Mouse (Mus musculus) CD4-positive, CD25-positive, alpha-beta regulatory T cell, adult 4 months (primary cell): ENCODE data around the gene Dab2ip. TPM values are rescaled to one million over a fixed set of nuclear protein-coding genes. Genes with fewer than 3 reads are reported as not detected.

Experiments
- ATAC-seq: one replicate; pipeline ENCODE4 v1.8.0; 2017
- polyA plus RNA-seq, 2 experiments: library from polyadenylated mRNA; unstranded; fragments of 100-300 nt; shearing (Covaris generic); gene quantifications; one replicate each; pipeline ENCODE4 v1.2.1; 2017

Dab2ip gene
- polyA plus RNA-seq, 2 experiments from 2014 or later = 0.30 to 0.53 TPM

- no peak for ATAC-seq
These were observed 101.6 kb downstream of the Dab2ip start for GRCm38 (mm10) chr2:35659578-35660194.

- no peak for ATAC-seq
These were observed 102.9 kb downstream of the Dab2ip start for GRCm38 (mm10) chr2:35660953-35661374.

GRCm38 (mm10) chr2:35661454-35662000 lies 103.5 kb downstream of the Dab2ip start:
- ATAC-seq = peak; percentile 87

DNA sequence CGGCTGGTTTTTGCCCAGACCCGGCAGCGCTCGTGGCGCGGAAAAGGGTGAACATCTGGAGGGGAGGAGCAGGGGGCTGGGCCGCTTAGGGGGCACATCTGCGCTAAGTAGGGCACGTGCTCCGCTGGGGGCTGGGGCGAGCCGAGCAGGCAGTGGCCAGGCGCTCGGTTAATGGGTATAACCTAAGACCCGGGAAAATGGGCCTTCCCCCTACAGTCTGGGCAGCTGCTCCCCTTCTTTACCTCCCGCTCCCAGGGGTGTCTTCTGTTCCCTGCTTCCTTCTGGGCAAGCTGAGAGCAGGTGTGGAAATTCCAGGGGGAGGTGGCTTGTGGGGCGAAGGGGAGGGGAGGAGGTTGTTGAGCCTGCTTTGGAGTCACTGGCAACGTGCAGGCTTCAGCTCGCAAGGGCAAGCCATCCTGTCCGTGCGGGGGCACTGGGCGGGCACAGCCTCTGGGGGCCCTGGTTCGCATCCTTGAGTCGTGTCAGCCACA lies 104.0 kb downstream of the Dab2ip start:
- ATAC-seq = no peak

GRCm38 (mm10) chr2:35662738-35663550 lies 104.9 kb downstream of the Dab2ip start:
- no peak for ATAC-seq

DNA sequence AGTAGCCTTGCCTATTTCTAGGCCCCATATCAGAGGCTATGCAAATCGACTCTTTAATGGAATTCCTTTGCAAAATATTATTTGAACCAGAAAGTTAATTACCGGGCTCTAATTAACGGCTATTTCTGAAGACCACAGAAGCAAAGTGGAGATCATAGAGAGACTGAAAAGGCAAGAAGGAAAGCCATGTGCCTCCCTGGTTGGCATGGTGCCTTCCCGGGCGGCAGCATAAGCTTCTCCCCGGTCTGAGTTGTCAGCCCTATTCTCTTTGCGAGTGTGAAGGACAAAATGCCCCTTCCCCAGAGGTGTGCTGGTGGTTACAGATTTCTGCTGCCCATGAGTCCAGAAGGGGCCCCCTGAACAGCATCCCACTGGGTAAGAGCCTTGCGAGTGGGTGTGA lies 109.7 kb downstream of the Dab2ip start:
- ATAC-seq = no peak

DNA sequence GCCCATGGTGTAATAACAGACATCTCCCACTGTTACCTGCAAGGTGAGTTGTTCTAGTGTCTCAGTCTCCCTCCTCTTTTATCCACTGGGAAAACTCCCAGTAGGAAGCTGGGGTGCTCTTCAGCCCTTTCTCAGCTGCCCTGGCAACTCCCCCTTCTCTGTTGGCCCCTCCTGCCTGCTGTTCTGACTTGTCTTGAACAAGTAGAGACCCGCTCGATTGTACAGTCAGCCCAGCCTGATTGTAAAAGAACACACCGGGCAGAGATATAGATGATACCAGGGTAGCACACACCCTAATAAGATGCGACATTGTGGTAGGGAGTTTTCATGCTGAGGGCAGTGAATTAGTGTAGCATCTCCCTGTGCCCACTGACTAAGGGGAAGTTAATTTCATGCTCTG lies 111.2 kb downstream of the Dab2ip start:
- ATAC-seq = no peak

DNA sequence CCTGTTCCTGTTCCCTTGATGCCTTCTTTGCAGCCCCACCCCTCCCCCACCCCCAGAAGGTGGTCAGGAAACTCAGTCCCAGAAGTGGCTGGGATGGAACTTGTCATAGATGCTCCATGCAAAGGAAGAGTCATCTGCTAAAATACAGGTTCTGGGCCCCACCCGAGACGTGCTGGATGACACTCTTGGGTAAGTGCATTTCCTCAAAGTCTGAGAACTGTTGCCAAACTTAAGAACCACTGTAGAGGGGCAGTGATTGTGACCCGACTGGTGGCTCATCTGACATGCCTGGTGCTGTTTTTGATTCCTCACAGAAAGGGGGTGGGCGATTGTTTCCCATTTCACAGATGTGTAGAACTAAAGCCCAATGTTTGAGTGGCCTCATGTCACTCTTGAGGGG lies 111.7 kb downstream of the Dab2ip start:
- ATAC-seq = no peak

DNA sequence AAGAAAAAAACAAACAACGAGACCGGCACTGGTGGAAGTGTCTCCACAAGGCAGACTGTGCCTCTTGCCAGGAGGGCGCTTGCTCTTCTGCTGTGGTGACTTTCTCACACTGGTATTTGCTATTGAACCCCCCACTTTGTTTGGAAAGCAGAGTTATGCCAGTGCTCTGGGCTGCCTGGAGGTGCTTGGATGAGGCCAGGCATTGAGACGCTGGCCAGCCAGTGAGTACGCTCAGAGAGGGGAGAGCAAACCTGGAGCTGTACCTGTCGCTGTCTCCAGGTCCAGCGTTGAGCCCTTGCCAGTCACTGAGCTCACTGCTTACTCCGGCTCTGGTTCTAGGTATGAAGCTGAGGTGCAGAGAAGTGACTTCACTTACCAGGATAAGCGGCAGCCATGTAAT lies 112.2 kb downstream of the Dab2ip start:
- ATAC-seq = no peak

DNA sequence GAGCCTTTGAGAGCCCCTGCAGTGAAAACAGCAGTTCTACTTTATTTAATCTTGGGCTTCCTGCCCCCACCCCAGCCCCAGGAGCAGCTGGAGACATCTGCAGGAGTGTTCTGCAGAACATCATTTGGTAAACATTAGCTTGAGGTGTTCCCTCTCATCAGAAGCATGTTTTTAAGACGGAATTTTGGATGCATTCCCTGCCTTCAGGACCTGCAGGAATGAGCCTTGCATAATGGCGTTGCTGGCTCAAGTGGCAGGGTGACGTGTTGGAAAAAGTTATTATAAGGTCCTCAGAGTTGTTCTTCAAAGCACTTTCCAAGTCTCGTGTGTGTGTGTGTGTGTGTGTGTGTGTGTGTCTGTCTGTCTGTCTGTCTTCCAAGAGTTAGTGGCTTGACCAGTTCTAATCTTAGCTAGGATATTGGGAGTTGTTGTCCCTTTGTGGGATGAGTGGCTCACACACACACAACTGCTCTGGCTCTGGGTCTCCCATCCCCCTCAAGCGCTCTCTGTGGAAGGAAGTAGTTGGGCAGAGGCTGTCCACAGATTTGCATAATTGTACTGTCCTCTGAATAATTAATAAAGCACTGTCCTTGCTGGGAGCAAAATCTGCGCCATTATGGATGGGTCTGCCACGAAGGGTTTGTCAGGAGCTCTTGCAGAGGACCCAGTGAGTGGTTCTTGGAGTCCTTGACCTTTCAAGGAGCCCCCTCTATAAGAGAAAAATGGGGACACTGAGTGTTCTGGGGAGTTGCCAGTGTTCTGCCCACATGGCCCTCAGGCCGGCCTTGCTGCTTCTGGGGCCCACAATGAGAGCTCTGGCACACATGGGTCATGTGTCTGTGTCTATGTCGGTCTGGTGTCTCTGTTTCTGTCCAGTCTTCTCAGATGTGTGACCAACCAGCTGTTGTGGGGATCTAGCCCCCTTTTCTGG lies 114.2 kb downstream of the Dab2ip start:
- no peak for ATAC-seq

DNA sequence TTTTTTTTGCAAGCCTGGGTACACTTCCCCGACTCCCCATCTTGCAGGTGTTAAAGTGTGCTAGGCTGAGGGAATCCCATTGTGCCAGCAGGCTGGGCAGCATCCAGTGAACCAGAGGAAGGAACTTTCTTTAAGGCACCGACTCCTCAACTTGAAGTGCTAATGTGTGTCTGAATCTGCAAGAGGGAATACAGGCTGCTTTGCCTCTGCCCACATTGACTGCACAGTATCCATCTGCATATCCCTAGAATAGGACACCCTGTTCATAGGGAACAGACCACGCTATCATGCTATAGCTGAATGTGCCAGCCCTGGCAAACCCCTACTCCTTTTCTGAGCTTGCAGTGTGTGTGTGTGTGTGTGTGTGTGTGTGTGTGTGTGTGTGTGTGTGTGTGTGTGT lies 115.1 kb downstream of the Dab2ip start:
- ATAC-seq = no peak

GRCm38 (mm10) chr2:35673986-35674385 lies 115.9 kb downstream of the Dab2ip start:
- ATAC-seq = no peak

DNA sequence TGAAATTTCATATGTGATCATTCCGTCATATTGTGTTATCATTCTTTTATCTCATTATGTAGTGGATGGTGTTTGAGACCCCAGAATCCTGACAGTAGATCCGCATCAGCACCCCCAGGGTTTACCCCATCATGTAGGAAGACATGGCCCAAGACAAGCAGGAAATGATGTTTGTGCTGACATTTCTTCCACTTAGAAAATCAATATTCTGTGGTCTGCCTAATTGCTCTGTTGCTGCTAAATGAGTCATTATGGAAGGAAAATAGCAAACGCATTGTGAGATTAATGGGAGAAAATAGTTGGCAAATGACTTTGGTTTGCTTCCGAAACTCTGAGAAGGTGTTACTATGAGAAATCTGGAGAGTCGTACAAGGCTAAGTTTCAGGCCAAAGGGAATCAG lies 116.4 kb downstream of the Dab2ip start:
- no peak for ATAC-seq

DNA sequence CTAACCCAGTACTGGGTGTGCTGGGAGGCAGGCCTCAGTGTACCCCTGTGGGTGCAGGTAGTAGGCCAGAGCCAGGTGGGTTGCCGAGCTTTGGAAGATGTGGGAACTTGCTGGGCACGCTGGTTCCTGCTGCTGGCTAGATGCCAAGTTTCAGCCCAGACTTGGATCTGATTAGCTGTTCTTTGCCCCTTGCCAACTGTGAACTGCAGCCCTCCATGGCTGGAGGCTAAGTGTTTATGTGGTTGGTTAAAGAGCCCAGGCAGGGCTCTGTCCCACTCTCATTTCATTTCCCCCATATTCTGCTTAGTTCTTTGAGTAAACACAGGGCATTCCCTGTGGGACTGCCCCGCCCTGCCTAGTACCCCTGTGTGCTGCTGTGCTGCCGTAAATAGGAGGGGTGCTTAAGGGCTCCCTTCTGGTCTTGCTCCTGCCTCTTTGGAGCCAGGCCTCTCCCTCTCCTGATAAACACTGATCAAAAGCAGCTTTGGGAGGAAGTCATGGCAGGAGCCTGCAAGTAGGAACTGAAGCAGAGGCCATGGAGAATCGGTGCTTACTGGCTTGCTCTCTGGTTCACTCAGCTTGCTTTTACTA lies 118.1 kb downstream of the Dab2ip start:
- ATAC-seq = no peak

DNA sequence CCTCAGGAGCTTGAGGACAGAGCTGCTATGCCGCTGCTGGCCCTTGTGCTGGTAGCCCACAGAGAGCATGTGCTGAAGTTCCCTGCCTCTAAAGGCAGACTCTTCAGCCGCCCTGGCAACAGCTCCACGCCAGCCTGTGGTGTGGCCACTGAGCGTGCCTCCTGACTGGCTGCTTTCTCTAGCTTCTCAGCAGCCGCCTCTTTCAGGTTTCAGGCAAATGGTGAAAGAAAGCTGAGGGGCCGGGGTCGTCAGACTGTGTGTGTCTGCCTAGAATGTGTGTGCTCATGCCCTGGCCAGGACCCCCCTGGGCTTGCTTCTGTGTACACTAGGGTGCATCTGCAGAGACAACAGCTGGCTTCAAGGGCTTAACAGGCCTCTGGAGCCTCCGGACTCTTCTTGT lies 119.8 kb downstream of the Dab2ip start:
- no peak for ATAC-seq

GRCm38 (mm10) chr2:35678440-35678839 lies 120.4 kb downstream of the Dab2ip start:
- no peak for ATAC-seq

- peak; percentile 70 for ATAC-seq
These were observed 122.0 kb downstream of the Dab2ip start for GRCm38 (mm10) chr2:35679812-35680672.

DNA sequence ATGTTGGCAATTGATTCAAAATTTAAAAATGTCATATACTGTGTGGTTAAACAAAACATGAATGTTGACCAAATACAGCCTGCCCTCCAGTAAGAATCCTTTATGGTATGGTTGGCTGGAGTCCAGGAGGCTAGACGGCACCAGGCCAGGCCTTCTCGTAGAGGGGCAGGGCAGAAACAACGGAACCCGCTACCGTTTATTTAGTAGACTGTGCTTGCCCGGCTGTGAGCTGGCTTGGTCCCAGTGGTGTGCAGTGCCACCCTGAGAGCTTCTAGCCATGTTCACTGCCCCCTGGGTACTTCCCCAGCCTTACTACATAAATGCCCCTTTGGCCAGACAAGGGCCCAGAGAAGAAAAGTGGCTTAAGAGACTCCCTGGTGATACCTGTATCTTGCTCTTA lies 122.8 kb downstream of the Dab2ip start:
- ATAC-seq = no peak

GRCm38 (mm10) chr2:35684005-35684404 lies 125.9 kb downstream of the Dab2ip start:
- no peak for ATAC-seq

- ATAC-seq = no peak
These were observed 126.8 kb downstream of the Dab2ip start for GRCm38 (mm10) chr2:35684735-35685312.

DNA sequence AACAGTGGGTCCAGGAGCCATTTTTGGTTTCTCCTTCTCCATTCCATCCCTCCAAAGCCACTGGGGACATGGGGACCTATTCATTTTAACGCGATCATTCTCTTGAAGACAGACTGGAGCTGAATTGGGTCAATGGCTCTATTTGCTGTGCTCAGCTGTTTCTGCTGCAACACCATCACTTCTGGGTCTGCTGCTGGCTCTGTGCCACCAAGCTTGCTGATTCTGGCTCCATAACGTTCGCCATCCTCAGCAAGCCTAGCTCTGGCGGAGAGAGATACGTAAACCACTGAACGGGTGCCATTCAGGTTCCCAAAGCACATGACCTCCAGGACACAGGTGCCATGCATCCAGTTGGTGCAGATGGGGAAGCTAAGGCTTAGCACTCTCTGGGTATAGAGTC lies 128.0 kb downstream of the Dab2ip start:
- ATAC-seq = no peak
